Mouse (Mus musculus) hindbrain, embryonic 11.5 days (tissue): ENCODE data around the gene Fgf8. TPM values are rescaled to one million over a fixed set of nuclear protein-coding genes. Genes with fewer than 3 reads are reported as not detected.

Experiments
- ATAC-seq: fragments of 200-750 bp; cut with Nextera tagmentation; 2 replicates; pipeline ENCODE4 v1.8.0; 2017; ENCODE audit warnings: mild to moderate bottlenecking, moderate TSS enrichment, moderate library complexity; ENCODE audit not compliant: low FRiP score
- DNase-seq: peaks from one replicate; pipeline ENCODE4 v3.0.0-alpha.2; 2015; ENCODE audit warnings: low spot score
- H3K27ac ChIP-seq: fragments of 300-500 bp; sonication (generic); 2 replicates; pipeline ENCODE4 v1.5.1; 2014; ENCODE audit warnings: mild to moderate bottlenecking, low read depth, low read length
- H3K27me3 ChIP-seq: fragments of 300-500 bp; sonication (generic); 2 replicates; pipeline ENCODE4 v1.6.1; 2014; ENCODE audit warnings: mild to moderate bottlenecking, low read length, moderate library complexity, mixed read lengths; ENCODE audit not compliant: control insufficient read depth, insufficient read depth
- H3K36me3 ChIP-seq: fragments of 300-500 bp; sonication (generic); 2 replicates; pipeline ENCODE4 v1.6.1; 2014; ENCODE audit warnings: mild to moderate bottlenecking, low read length, moderate library complexity, mixed read lengths; ENCODE audit not compliant: control insufficient read depth, insufficient read depth
- H3K4me1 ChIP-seq: fragments of 300-500 bp; sonication (generic); replicated peaks from 2 replicates; pipeline ENCODE4 v1.6.1; 2014; ENCODE audit warnings: low read length, mixed read lengths; ENCODE audit not compliant: control insufficient read depth, insufficient read depth
- H3K4me2 ChIP-seq: fragments of 300-500 bp; sonication (generic); replicated peaks from 2 replicates; pipeline ENCODE4 v1.6.1; 2014; ENCODE audit warnings: mild to moderate bottlenecking, low read depth, low read length
- H3K4me3 ChIP-seq: fragments of 300-500 bp; sonication (generic); 2 replicates; pipeline ENCODE4 v1.5.1; 2014; ENCODE audit warnings: low read depth, low read length
- H3K9ac ChIP-seq: fragments of 300-500 bp; sonication (generic); 2 replicates; pipeline ENCODE4 v1.6.1; 2014; ENCODE audit warnings: low read depth, low read length
- H3K9me3 ChIP-seq: fragments of 300-500 bp; sonication (generic); 2 replicates; pipeline ENCODE4 v1.6.1; 2016; ENCODE audit warnings: low read length; ENCODE audit not compliant: control insufficient read depth
- WGBS: fragments of 180-500 bp; shearing (Covaris S2); extraction: QIAGEN DNeasy Blood & Tissue Kit; methylation state at CpG from one replicate; pipeline ENCODE4 v1.1.7; 2014; 5-methylcytosine and 5-hydroxymethylcytosine counted together
- polyA plus RNA-seq: library from polyadenylated mRNA; unstranded; fragments of >200 nt; fragmentation: Nextera tagmentation; extraction: Ambion mirVana; gene quantifications from 2 replicates; pipeline ENCODE4 v1.2.1, GENCODE M21; 2014

Gene Fgf8
- 4.6 and 5.7 TPM in 2 replicates for polyA plus RNA-seq

DNA sequence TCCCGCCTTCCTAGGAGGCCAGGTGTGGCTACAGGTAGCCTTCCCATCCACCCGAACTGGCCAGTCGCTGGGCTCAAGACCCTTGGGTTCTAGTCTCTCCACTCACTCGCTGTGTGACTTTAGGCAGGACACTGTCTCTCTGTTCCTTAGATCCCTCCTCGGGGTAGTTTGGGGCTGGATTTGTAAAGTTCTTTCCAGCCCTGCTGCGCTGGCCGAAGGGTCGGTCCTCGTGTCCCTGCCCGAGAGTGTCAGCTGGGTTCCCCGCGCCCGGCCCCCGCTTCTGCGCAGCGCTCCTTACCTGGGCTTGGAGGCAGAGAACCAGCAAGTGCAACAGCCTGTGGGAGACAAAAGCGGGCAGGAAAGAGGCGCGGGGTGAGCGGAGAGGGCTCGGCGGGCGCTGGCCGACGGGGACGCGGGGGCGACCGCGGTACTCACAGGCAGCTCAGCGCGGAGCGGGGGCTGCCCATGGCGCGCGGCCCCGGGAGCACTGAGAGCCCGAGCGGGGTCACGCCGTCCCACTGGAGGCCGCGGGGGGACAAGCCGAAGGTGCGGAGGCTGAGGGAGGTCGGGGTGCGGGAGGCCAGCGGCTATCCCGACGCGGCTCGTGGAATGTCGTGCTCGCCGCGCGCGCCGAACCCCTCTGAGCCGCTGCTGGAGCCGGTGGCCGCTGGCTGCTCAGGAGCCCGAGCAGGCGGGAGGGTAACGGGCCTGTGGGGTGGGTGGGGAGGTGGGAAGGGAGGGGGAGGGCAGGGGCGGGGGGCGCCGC is at the start of gene Fgf8:
Gene Fgf8, minus strand, starts transcription at position 698 of the 766 bp plus-strand sequence.
- under 1% methylated on average over 61 of the region's 68 CpGs for WGBS
- Histone ChIP-seq H3K27me3 (peaks cover 89% of the 10 kb centered on the region), H3K36me3 (no peaks in the 10 kb centered on the region), H3K9me3 (no peaks in the 10 kb centered on the region), H3K4me1 (peaks cover 8% of the 10 kb centered on the region), H3K4me3 (peak within 1 kb of the TSS; percentile 29), H3K9ac (0 out of 2 replicates have a peak within 1 kb of the TSS, but pooled peaks have one; percentile 15), H3K27ac (no peak within 1 kb of the TSS), H3K4me2 (peak within 1 kb of the TSS; percentile 59)
- DNase-seq (peak; percentile 59), ATAC-seq (no peak)

DNA sequence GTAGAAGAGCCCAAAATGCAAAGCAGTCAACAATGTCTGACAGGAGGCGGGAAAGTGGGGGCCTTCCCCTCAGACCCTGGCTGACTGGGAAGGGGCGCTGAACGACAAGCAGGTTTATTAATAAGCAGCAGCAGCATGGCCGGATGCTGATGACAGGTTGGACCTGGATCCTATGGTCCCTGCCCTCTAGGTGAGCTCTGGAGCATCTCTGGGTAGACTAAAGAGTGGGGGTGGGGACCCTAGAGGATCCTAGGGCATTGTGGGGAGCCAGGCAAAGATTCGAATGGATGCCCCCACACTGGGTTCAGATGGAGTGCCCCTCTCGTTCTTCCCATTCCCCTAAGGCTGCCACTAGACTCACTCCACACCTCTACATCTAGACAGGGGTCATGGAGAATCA is 49.7 kb upstream of the Fgf8 start:
- 88% methylated on average over 6 of the region's 6 CpGs for WGBS
- H3K36me3 ChIP-seq = no peaks in the 10 kb centered on the region
- H3K9ac ChIP-seq = no peak overlapping the region
- H3K4me1 ChIP-seq = no peaks in the 10 kb centered on the region; the same call in 1 of the 2 replicates
- H3K4me3 ChIP-seq = no peak overlapping the region
- no peak for ATAC-seq
- no peak overlapping the region for H3K27ac ChIP-seq
- H3K27me3 ChIP-seq = no peaks in the 10 kb centered on the region
- H3K9me3 ChIP-seq = no peaks in the 10 kb centered on the region
- no peak overlapping the region for H3K4me2 ChIP-seq
- no peak for DNase-seq

DNA sequence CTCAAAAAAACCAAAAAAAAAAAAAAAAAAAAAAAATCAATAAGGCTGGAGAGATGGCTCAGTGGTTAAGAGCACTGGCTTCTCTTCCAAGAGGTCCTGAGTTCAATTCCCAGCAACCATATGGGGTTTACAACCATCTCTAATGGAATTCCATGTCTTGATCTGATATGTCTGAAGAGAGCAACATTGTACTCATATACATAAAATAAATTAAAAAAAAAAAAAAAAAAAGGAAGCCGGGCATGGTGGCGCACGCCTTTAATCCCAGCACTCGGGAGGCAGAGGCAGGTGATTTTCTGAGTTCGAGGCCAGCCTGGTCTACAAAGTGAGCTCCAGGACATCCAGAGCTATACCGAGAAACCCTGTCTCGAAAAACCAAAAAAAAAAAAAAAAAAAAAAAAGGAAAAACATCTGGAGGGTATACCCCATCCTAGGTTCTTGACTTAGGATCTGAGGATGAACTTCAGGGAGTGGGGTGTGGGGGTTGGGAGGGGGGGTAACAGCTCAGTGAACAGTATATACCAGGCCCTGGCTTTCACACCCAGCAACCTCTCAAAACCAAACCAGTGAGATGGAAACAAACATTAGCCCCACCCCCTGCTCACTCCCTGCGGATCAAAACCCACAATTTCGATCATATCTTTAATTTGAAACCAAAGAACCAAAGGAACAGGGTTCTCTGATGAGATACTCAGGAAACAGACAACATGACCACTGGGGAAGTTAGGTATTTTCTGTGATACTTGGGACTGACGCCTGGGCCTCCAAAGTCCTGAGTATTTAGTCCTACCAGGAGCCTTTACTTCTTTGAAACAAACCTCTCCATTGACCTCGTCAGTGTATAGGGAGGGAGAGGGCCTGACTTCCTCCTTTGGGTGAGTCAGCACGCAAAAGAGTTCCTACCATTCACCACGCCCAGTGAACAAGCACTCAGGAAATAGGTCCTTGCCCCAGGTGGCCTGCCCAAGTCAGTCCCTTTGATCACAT is 47.5 kb upstream of the Fgf8 start:
- Histone ChIP-seq H3K27me3 (no peaks in the 10 kb centered on the region), H3K4me3 (no peak overlapping the region), H3K27ac (no peak overlapping the region), H3K4me1 (no peaks in the 10 kb centered on the region), H3K4me2 (no peak overlapping the region), H3K9me3 (no peaks in the 10 kb centered on the region), H3K9ac (no peak overlapping the region), H3K36me3 (no peaks in the 10 kb centered on the region)
- no peak for ATAC-seq
- DNase-seq = no peak
- WGBS = 81% methylated on average over 11 of the region's 13 CpGs

DNA sequence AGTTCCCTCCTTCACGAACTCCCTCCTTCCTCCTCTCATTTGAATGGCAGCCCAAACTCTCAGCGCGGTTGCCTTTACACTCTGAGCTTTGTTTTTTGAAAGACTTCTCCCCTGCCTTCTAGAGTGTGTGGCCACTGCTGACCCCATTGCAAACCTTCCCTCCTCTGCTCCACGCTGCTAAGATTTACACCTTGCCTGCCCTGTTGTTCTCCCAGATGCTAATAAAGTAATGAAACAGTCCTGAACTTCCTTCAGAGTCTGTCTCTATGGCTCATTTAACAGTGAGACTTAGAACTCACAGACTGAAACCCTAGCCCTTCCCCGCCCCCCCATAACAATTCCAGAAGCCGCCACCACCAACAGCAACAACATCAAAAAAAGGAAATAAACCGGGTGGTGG is 46.6 kb upstream of the Fgf8 start:
- H3K27ac ChIP-seq = no peak overlapping the region
- H3K9ac ChIP-seq = no peak overlapping the region
- WGBS = 77% methylated on average over 7 of the region's 7 CpGs
- no peaks in the 10 kb centered on the region for H3K4me1 ChIP-seq
- no peaks in the 10 kb centered on the region for H3K27me3 ChIP-seq
- no peak overlapping the region for H3K4me2 ChIP-seq
- no peak for DNase-seq
- H3K36me3 ChIP-seq = no peaks in the 10 kb centered on the region
- H3K4me3 ChIP-seq = no peak overlapping the region
- no peak for ATAC-seq
- H3K9me3 ChIP-seq = no peaks in the 10 kb centered on the region

DNA sequence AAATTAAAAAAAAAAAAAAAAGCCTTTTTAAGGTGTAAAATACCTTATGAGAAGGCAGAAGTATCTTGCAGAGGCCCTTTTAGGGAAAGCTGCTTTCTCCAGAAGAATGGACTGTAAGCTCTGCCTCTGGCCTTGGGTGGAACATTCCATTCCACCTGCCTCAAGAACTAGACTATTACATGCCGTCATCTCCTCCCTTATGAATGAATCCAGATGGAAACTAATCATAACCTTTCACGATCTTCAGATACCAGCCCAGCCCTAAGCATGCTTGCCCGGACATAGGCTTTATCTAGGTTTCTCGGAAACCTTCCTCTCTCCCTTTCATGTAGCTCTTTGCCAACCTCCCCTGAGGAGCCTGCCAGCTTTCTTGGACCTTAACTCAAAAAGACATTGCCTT is 45.6 kb upstream of the Fgf8 start:
- Histone ChIP-seq H3K9me3 (no peaks in the 10 kb centered on the region), H3K4me2 (no peak overlapping the region), H3K36me3 (no peaks in the 10 kb centered on the region), H3K4me3 (no peak overlapping the region), H3K27ac (no peak overlapping the region), H3K4me1 (no peaks in the 10 kb centered on the region), H3K27me3 (no peaks in the 10 kb centered on the region), H3K9ac (no peak overlapping the region)
- no peak for DNase-seq
- ATAC-seq = no peak
- 94% methylated on average over 4 of the region's 4 CpGs for WGBS

DNA sequence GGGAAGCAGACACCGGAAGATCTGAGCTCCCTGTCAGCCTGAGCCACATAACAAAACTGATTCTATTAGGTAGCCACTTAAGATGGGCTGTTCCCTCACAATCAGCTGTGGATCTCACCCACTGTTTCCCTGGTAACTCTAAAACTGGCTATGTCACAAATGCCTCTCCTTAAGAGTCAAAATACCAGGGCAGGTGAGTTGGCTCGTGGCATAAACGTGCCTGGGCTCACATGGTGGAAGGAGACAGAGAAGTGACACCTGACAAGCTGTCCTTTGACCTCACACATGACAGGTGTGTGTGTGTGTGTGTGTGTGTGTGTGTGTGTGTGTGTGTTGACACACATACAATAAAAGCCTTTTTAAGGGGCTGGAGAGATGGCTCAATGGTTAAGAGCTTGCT is 44.7 kb upstream of the Fgf8 start:
- Histone ChIP-seq H3K9me3 (no peaks in the 10 kb centered on the region), H3K4me2 (no peak overlapping the region), H3K4me1 (no peaks in the 10 kb centered on the region), H3K27me3 (no peaks in the 10 kb centered on the region), H3K27ac (no peak overlapping the region), H3K4me3 (no peak overlapping the region), H3K9ac (no peak overlapping the region), H3K36me3 (no peaks in the 10 kb centered on the region)
- ATAC-seq (no peak), DNase-seq (no peak)
- 75% methylated on average over 3 of the region's 3 CpGs for WGBS

DNA sequence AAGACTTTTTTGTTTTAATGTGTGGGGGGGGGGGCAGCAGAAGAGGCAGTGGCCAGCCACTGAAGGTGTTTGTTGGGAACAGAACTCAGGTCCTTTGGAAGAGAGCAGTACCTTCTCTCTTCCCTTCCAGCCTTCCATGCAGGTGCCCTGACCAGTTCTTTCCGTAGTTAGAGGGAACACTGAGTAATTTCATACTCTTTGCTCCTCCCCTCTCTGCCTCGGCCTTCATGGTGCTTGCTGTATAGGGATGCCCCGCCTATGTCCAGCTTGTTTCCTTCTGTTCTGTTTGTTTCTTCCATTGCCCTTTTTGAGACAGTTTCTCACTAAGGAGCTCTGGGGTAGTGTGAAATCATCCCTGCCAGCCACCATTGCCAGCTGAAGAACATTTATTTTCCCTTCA is 42.8 kb upstream of the Fgf8 start:
- Histone ChIP-seq H3K9ac (no peak overlapping the region), H3K4me2 (no peak overlapping the region), H3K27ac (no peak overlapping the region), H3K36me3 (no peaks in the 10 kb centered on the region), H3K27me3 (no peaks in the 10 kb centered on the region), H3K4me1 (peaks cover 7% of the 10 kb centered on the region), H3K9me3 (no peaks in the 10 kb centered on the region), H3K4me3 (no peak overlapping the region)
- WGBS = 67% methylated on average over 3 of the region's 3 CpGs
- ATAC-seq (no peak), DNase-seq (no peak)

DNA sequence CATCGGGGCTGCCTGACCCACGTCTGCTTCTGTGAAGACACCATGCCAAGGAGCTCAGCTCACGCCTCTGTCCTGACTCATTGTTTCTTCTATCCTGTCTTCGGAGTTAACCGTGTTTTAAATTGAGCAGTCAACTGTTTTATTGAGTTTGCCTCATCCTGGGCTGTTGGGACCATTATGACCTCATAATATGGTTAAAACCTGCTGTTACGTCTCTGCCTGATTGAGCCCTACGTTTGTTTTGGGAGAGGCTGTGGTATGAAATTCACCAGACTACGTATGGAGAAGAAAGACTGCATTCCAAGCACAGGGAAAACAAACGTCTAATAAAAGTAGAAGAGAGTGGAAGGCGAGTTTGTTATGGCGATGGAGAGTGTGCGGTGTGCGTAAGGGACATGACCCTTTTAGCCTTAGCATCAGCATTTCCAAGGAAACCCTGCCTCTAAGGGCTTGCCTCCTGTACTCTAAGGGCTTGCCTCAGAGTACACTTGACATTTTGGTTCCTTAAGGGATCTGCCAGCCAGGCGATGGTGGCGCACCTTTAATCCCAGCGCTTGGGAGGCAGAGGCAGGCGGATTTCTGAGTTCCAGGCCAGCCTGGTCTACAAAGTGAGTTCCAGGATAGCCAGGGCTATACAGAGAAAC is 41.3 kb upstream of the Fgf8 start:
- Histone ChIP-seq H3K27ac (no peak overlapping the region), H3K9ac (peak overlapping the region; percentile 45; the same call in 1 of the 2 replicates), H3K4me1 (peaks cover 7% of the 10 kb centered on the region), H3K27me3 (no peaks in the 10 kb centered on the region), H3K4me3 (peak overlapping the region; percentile 100), H3K9me3 (no peaks in the 10 kb centered on the region), H3K4me2 (peak overlapping the region; percentile 45), H3K36me3 (no peaks in the 10 kb centered on the region)
- WGBS = 39% methylated on average over 17 of the region's 17 CpGs
- DNase-seq (no peak), ATAC-seq (no peak)
